Mouse (Mus musculus) midbrain, embryonic 11.5 days (tissue): ENCODE data around the gene Gm10277. TPM values are rescaled to one million over a fixed set of nuclear protein-coding genes. Genes with fewer than 3 reads are reported as not detected.

Experiments
- ATAC-seq: fragments of 200-750 bp; cut with Nextera tagmentation; 2 replicates; pipeline ENCODE4 v1.8.0; 2017; ENCODE audit warnings: moderate TSS enrichment, moderate library complexity; ENCODE audit not compliant: low FRiP score
- DNase-seq: peaks from one replicate; pipeline ENCODE4 v3.0.0; 2015; ENCODE audit warnings: low spot score; ENCODE audit errors: missing footprints
- H3K27ac ChIP-seq: fragments of 300-500 bp; sonication (generic); 2 replicates; pipeline ENCODE4 v1.5.1; 2014; ENCODE audit warnings: low read depth, low read length
- H3K27me3 ChIP-seq: fragments of 300-500 bp; sonication (generic); 2 replicates; pipeline ENCODE4 v1.6.1; 2014; ENCODE audit warnings: mild to moderate bottlenecking, low read length, moderate library complexity, mixed read lengths; ENCODE audit not compliant: control insufficient read depth, insufficient read depth
- H3K36me3 ChIP-seq: fragments of 300-500 bp; sonication (generic); 2 replicates; pipeline ENCODE4 v1.6.1; 2014; ENCODE audit warnings: mild to moderate bottlenecking, low read length, moderate library complexity, mixed read lengths; ENCODE audit not compliant: control insufficient read depth, insufficient read depth
- H3K4me1 ChIP-seq: fragments of 300-500 bp; sonication (generic); 2 replicates; pipeline ENCODE4 v1.6.1; 2014; ENCODE audit warnings: low read length; ENCODE audit not compliant: control insufficient read depth, insufficient read depth
- H3K4me2 ChIP-seq: fragments of 300-500 bp; sonication (generic); 2 replicates; pipeline ENCODE4 v1.6.1; 2014; ENCODE audit warnings: mild to moderate bottlenecking, moderate library complexity
- H3K4me3 ChIP-seq: fragments of 300-500 bp; sonication (generic); 2 replicates; pipeline ENCODE4 v1.5.1; 2014; ENCODE audit warnings: low read depth, low read length
- H3K9ac ChIP-seq: fragments of 300-500 bp; sonication (generic); 2 replicates; pipeline ENCODE4 v1.6.1; 2014; ENCODE audit warnings: low read length
- H3K9me3 ChIP-seq: fragments of 300-500 bp; sonication (generic); 2 replicates; pipeline ENCODE4 v1.6.1; 2016; ENCODE audit warnings: low read length; ENCODE audit not compliant: control insufficient read depth
- WGBS: fragments of 180-500 bp; shearing (Covaris S2); extraction: QIAGEN DNeasy Blood & Tissue Kit; methylation state at CpG from one replicate; pipeline ENCODE4 v1.1.7; 2014; 5-methylcytosine and 5-hydroxymethylcytosine counted together
- polyA plus RNA-seq: library from polyadenylated mRNA; unstranded; fragments of >200 nt; fragmentation: Nextera tagmentation; extraction: Ambion mirVana; gene quantifications from 2 replicates; pipeline ENCODE4 v1.2.1, GENCODE M21; 2014

The Gm10277 gene
- polyA plus RNA-seq, 1 experiment from 2014 or later = 0.79 TPM

DNA sequence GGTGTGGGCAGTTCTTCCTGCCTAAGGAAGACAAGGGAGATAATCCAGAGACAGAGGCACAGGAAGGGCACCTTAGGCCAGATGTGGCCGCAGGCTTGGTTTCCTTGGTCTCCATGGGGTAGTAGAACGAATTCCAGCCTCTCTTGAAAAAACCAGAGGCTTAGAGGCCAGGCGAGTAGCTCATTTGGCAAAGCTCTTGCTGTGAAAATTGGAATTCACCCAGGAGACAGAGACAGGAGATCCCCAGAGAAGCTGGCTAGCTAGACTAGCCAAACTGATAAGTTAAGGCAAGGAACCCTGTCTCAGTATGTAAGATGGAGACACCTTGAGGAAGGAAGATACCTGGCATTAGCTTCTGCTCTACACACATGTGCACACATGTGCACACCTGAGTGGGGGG lies 38.8 kb upstream of the Gm10277 start:
- H3K9ac ChIP-seq = no peak overlapping the region
- H3K4me3 ChIP-seq = no peak overlapping the region
- ATAC-seq (no peak), DNase-seq (no peak)
- H3K4me1 ChIP-seq = peaks cover 11% of the 10 kb centered on the region; the same call in 1 of the 2 replicates
- H3K27ac ChIP-seq = no peak overlapping the region
- no peak overlapping the region for H3K4me2 ChIP-seq
- peaks cover 2% of the 10 kb centered on the region for H3K27me3 ChIP-seq
- 48% methylated on average over 3 of the region's 3 CpGs for WGBS
- H3K36me3 ChIP-seq = peaks cover 8% of the 10 kb centered on the region; the same call in 1 of the 2 replicates
- no peaks in the 10 kb centered on the region for H3K9me3 ChIP-seq

DNA sequence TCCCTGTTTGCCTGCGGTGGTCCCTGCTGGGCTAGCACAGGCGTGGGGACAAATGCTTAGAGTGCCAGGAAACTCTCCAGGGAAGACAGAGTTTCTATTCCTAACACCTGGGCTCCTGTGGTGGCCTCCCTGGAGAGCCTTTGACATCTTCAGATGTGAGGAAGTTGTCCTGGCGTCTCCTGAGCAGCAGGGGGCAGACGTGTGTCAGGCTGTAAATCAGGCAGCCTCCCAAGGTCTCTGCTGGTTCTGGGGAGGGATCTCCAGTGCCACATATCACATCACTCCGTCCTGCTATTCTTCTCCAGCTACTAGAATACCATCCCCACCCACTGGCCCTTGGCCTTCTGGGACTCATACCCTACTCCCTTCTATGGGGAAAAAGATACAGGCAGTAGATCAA lies 38.3 kb upstream of the Gm10277 start:
- DNase-seq (peak; percentile 91), ATAC-seq (peak; percentile 8; the same call in 1 of the 2 replicates)
- Histone ChIP-seq H3K4me3 (no peak overlapping the region), H3K27me3 (peaks cover 2% of the 10 kb centered on the region), H3K36me3 (peaks cover 8% of the 10 kb centered on the region; the same call in 1 of the 2 replicates), H3K9ac (no peak overlapping the region), H3K9me3 (no peaks in the 10 kb centered on the region), H3K27ac (no peak overlapping the region), H3K4me1 (peaks cover 11% of the 10 kb centered on the region; the same call in 1 of the 2 replicates), H3K4me2 (no peak overlapping the region)
- WGBS = 2% methylated on average over 5 of the region's 5 CpGs

DNA sequence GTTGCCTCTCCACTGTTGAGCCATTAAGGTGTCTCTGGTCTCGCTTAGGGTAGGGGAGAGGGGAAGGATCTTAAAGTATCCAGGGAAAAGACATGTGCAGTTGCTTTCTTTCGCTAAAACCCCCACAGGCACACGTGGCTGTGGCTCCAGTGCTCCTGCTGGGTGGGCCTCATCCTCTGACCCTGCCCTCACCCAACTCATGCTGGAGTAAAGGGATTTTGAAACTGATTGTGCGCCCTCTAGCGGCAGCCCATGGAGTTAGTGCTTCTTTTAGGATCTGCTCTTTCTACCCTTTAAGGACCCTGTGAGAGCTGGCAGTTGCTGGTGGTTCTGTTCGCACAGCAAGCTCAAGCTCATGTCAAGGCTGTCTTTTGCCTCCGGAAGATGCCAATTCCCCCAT lies 35.2 kb upstream of the Gm10277 start:
- no peak for ATAC-seq
- Histone ChIP-seq H3K9me3 (no peaks in the 10 kb centered on the region), H3K4me2 (no peak overlapping the region), H3K27me3 (peaks cover 2% of the 10 kb centered on the region), H3K27ac (no peak overlapping the region), H3K9ac (no peak overlapping the region), H3K4me3 (no peak overlapping the region), H3K36me3 (peaks cover 8% of the 10 kb centered on the region; the same call in 1 of the 2 replicates), H3K4me1 (peaks cover 11% of the 10 kb centered on the region; the same call in 1 of the 2 replicates)
- DNase-seq = peak; percentile 98
- 15% methylated on average over 7 of the region's 7 CpGs for WGBS

GRCm38 (mm10) chr11:77821648-77822047 lies 34.1 kb upstream of the Gm10277 start:
- Histone ChIP-seq H3K9ac (no peak overlapping the region), H3K9me3 (no peaks in the 10 kb centered on the region), H3K4me3 (no peak overlapping the region), H3K27ac (no peak overlapping the region), H3K36me3 (peaks cover 8% of the 10 kb centered on the region; the same call in 1 of the 2 replicates), H3K4me2 (no peak overlapping the region), H3K4me1 (0 out of 2 replicates have a peak, but pooled peaks cover 8% of the 10 kb centered on the region), H3K27me3 (peaks cover 2% of the 10 kb centered on the region)
- DNase-seq (peak; percentile 94), ATAC-seq (no peak)
- 18% methylated on average over 8 of the region's 8 CpGs for WGBS

DNA sequence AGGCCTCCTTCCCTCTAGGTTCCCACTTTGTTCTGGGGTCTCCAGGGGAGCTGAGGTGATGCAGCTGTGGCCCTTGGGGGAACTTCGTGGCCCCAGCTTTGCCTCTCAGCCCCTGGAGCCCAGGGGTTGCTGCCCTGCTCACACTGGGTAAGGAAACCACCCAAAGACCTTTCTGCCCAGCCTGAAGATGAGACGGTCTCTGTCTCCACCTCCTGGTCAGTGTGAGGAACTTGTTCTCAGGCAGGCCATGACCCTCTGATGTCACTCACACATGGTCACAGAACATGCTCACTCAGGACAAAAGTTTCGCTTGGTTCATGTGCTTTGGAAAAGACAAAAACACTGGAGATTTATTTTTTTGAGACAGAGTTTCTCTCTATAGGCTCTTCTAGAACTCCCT lies 28.5 kb upstream of the Gm10277 start:
- H3K4me3 ChIP-seq = no peak overlapping the region
- no peaks in the 10 kb centered on the region for H3K27me3 ChIP-seq
- peak; percentile 46; the same call in 1 of the 2 replicates for ATAC-seq
- no peak overlapping the region for H3K27ac ChIP-seq
- no peak overlapping the region for H3K9ac ChIP-seq
- no peak overlapping the region for H3K4me2 ChIP-seq
- WGBS = 21% methylated on average over 3 of the region's 3 CpGs
- peak; percentile 90 for DNase-seq
- no peaks in the 10 kb centered on the region for H3K4me1 ChIP-seq
- H3K9me3 ChIP-seq = no peaks in the 10 kb centered on the region
- H3K36me3 ChIP-seq = no peaks in the 10 kb centered on the region

GRCm38 (mm10) chr11:77813969-77814368 lies 26.4 kb upstream of the Gm10277 start:
- Histone ChIP-seq H3K27me3 (no peaks in the 10 kb centered on the region), H3K4me3 (no peak overlapping the region), H3K4me2 (no peak overlapping the region), H3K9ac (no peak overlapping the region), H3K27ac (no peak overlapping the region), H3K36me3 (no peaks in the 10 kb centered on the region), H3K4me1 (peaks cover 3% of the 10 kb centered on the region), H3K9me3 (no peaks in the 10 kb centered on the region)
- DNase-seq (no peak), ATAC-seq (no peak)
- WGBS = 88% methylated on average over 2 of the region's 2 CpGs

DNA sequence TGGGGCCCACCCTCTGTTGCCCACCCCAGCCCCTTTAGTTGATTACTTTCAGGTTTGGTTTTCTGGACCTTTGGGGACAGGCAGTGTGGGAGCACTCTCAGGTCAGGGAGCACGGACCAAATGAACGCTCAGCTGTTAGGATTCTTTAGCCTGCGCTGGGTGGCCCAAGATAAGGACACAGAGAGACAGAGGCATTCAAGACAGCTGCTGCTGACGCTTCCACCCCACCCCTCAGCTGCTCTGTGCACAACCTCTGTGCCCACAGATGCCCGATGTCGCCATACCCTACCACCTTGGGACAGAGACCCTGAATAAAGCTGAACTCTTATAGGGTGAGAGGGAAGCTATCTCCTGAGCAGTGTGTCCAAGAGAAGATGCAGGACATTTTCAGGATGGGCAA lies 22.5 kb upstream of the Gm10277 start:
- no peaks in the 10 kb centered on the region for H3K9me3 ChIP-seq
- 94% methylated on average over 6 of the region's 6 CpGs for WGBS
- H3K27ac ChIP-seq = no peak overlapping the region
- no peaks in the 10 kb centered on the region for H3K36me3 ChIP-seq
- H3K9ac ChIP-seq = no peak overlapping the region
- no peak for ATAC-seq
- peaks cover 21% of the 10 kb centered on the region for H3K4me1 ChIP-seq
- DNase-seq = no peak
- no peak overlapping the region for H3K4me3 ChIP-seq
- H3K4me2 ChIP-seq = no peak overlapping the region
- no peaks in the 10 kb centered on the region for H3K27me3 ChIP-seq

DNA sequence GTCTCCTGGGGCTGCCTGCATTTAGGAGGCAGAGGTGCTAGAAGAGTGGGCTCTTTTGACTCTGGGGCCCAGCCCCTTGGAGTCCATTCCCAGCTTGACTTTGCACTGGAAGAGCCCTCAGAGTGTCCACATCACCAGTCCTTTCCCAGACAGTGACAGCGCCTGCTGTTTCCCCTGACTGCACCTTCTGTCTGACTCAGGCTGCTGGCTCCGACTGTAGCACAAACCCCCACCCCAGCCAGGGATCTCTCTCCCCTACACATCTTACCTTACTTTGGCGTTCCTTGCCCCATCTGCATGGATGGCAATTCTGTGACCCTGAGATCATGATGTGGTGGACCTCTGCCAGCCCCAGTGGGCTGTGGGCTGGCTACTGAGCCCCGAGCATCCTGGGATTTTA lies 21.7 kb upstream of the Gm10277 start:
- Histone ChIP-seq H3K9ac (no peak overlapping the region), H3K27me3 (no peaks in the 10 kb centered on the region), H3K4me2 (no peak overlapping the region), H3K9me3 (no peaks in the 10 kb centered on the region), H3K4me3 (no peak overlapping the region), H3K4me1 (peaks cover 21% of the 10 kb centered on the region), H3K36me3 (no peaks in the 10 kb centered on the region), H3K27ac (no peak overlapping the region)
- no peak for ATAC-seq
- WGBS = 63% methylated on average over 4 of the region's 4 CpGs
- no peak for DNase-seq

DNA sequence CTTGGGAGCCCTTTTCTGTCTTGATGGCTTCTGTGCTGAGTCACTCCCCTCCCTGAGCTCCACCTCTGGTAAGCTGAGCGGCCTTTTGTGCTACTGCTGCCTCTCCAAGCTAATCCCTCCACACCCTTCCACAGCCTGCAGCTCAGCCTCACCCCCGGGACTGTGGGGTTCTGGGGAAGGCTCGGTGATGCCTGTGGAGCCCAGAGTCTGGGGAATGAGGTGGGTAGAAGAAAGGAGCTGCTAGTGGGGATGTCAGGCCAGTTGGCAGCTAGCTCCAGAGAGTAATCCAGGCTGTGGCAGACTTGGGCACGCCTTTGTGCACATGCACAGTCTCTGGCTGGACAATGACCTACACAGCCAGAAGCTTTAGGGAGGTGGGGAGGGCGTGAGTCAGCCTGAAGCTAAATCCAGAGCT lies 20.5 kb upstream of the Gm10277 start:
- peak; percentile 69 for ATAC-seq
- peak overlapping the region; percentile 57; the same call in 1 of the 2 replicates for H3K27ac ChIP-seq
- H3K4me2 ChIP-seq = 0 out of 2 replicates have a peak overlapping the region, but pooled peaks have one; percentile 19
- H3K36me3 ChIP-seq = no peaks in the 10 kb centered on the region
- H3K9me3 ChIP-seq = no peaks in the 10 kb centered on the region
- H3K4me3 ChIP-seq = no peak overlapping the region
- H3K4me1 ChIP-seq = peaks cover 21% of the 10 kb centered on the region
- H3K27me3 ChIP-seq = no peaks in the 10 kb centered on the region
- WGBS = 8% methylated on average over 5 of the region's 5 CpGs
- peak overlapping the region; percentile 36 for H3K9ac ChIP-seq
- DNase-seq = peak; percentile 89
